Mouse (Mus musculus): Measurements from ENCODE around the gene Retreg2. TPM values are rescaled to one million over a fixed set of nuclear protein-coding genes. Genes with fewer than 3 reads are reported as not detected.

Gene Retreg2
- polyA plus RNA-seq, 1 experiment = 10.9 TPM

DNA sequence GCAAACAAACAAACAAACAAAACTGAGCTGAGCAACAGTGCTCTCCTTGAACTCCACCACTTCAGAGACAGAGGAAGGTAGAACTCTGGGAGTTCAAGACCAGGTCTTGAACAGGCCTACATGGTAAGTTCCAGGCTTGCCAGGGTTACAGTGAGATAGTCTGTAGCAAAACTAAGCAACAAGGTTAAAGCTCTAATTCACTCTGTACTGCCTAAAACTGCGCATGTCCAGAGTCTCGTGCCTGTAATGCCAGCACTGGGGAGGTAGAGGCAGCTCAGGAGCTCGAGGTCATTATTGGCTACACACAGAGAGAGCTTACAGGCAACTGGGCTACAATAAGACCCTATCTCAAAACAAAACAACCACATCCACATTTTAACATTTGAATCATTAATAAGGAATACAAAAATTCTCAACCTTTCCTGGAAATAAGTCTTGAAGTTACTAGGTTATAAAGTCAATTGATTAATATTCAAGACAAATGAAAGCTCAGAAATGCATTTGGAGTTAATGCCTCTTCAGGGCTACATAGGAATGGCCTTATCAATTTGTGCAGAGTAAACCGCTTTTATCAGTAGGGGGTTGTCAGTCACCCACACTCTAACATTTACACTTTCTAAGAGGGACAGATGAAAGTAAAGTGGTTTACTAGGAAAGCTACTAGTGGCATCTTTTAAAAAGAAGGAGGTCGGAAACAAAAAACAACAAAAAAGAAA, 17.1 kb downstream of the Retreg2 start:
- H3K27me3 ChIP-seq (ENCODE audit: control insufficient read depth) = no peaks in the 10 kb centered on the region
- H3K36me3 ChIP-seq (ENCODE audit: control insufficient read depth) = peaks cover 3% of the 10 kb centered on the region; the same call in 1 of the 2 replicates
- H3K4me3 ChIP-seq (replicated peaks) = peak overlapping the region; percentile 26
- H3K9me3 ChIP-seq (ENCODE audit: control insufficient read depth, low read length) = peaks cover 6% of the 10 kb centered on the region; the same call in 1 of the 2 replicates
- peaks cover 62% of the 10 kb centered on the region for H3K4me1 ChIP-seq (ENCODE audit: control insufficient read depth)
- TF ChIP-seq TAL1 (IDR thresholded peaks at IDR 0.05; ENCODE audit: low read length) = no peak
- TF ChIP-seq GATA1 (IDR thresholded peaks at IDR 0.05; ENCODE audit: low read length) = peak; percentile 56

DNA sequence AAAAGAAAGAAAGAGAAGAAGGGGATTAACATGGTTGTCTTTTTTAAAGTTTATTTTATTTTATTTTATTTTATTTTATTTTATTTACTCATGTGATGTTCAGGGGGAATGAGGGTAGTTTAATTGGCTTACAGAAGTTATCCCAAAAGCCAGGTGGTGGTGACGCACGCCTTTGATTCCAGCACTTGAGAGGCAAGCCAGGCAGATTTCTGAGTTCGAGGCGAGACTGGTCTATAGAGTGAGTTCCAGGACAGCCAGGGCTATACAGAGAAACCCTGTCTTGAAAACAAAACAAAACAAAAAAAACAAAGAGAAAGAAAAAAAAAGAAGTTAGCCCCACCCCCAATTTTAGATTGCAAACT, 17.7 kb downstream of the Retreg2 start:
- no peak overlapping the region for H3K4me3 ChIP-seq (replicated peaks)
- peaks cover 3% of the 10 kb centered on the region; the same call in 1 of the 2 replicates for H3K36me3 ChIP-seq (ENCODE audit: control insufficient read depth)
- TF ChIP-seq GATA1 (IDR thresholded peaks at IDR 0.05; ENCODE audit: low read length) (no peak), TAL1 (IDR thresholded peaks at IDR 0.05; ENCODE audit: low read length) (no peak)
- H3K9me3 ChIP-seq (ENCODE audit: control insufficient read depth, low read length) = peaks cover 6% of the 10 kb centered on the region; the same call in 1 of the 2 replicates
- no peaks in the 10 kb centered on the region for H3K27me3 ChIP-seq (ENCODE audit: control insufficient read depth)
- H3K4me1 ChIP-seq (ENCODE audit: control insufficient read depth) = peaks cover 56% of the 10 kb centered on the region

DNA sequence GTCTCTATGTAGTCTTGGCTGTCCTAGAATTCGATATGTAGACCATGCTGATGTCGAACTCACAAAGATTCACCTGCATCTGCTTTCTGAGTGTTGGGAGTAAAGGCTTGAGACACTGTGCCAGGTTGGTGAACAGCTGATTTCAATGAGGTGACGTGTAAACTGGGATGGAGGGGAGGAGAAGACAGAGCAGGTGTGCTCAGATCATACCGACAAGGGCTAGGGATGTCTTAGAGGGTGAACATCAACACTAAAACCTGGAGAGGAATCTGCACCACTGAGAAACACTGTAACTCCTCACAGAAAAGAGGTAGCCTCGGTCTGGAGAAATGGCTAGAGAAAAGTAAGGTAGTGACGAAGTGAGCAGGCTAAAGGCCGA, 25.5 kb downstream of the Retreg2 start:
- Histone ChIP-seq H3K36me3 (ENCODE audit: control insufficient read depth) (peaks cover 42% of the 10 kb centered on the region), H3K9me3 (ENCODE audit: control insufficient read depth, low read length) (peaks cover 5% of the 10 kb centered on the region; the same call in 1 of the 2 replicates), H3K27me3 (ENCODE audit: control insufficient read depth) (no peaks in the 10 kb centered on the region), H3K4me1 (ENCODE audit: control insufficient read depth) (peaks cover 63% of the 10 kb centered on the region), H3K4me3 (replicated peaks) (peak overlapping the region; percentile 86)
- TF ChIP-seq TAL1 (IDR thresholded peaks at IDR 0.05; ENCODE audit: low read length) (no peak), GATA1 (IDR thresholded peaks at IDR 0.05; ENCODE audit: low read length) (no peak)

DNA sequence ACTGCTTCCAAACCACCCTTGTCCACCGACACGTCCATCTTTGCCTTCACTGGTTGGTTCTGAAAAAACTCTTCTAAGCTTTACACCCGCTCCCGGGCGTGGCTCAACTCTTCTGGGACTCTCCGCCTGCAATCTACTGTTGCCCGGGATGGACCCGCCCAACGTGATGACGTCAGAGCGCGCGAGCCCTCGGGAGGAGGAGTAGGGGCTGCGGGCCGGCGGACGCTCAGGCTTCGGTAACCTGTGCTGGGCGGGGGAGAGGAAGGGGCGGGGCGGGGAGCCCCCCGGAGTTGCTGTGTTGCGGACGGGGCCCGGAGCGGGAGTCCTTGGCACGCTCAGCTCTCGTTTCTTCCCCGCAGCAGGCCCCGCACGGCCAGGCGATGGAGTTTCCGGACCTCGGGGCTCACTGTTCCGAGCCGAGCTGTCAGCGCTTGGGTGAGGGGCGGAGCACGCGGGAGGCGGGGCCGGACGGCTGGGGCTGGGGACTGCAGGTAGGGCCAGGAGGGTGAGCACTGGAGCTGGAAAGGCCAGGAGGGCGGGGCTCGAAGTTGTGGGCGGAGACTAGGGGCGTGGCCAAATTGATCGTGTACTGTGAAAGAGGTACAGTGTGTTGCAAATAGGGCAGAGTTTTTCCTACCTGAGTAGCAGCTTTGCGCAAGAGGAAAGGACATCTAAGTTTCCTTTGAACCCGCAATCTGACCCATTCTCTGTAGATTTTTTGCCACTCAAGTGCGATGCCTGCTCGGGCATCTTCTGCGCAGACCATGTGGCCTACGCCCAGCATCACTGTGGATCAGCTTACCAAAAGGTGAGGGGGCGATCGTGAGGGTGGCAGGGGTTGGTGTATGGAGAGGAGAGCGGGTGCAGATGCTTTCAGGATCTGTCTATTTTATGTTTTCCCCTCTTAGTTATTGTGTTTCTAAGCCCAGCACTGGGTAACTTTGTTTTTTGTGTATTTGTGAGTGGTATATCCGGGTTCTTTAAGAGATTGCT, 26.2 kb downstream of the Retreg2 start, which contains the start of gene Zfand2b:
Gene Zfand2b (plus strand): TSS at position 175 of the 993 bp plus-strand sequence.
- Histone ChIP-seq H3K36me3 (ENCODE audit: control insufficient read depth) (peaks cover 49% of the 10 kb centered on the region), H3K27me3 (ENCODE audit: control insufficient read depth) (no peaks in the 10 kb centered on the region), H3K4me1 (ENCODE audit: control insufficient read depth) (peaks cover 69% of the 10 kb centered on the region), H3K4me3 (replicated peaks) (peak within 1 kb of the TSS; percentile 86), H3K9me3 (ENCODE audit: control insufficient read depth, low read length) (no peaks in the 10 kb centered on the region)
- TF ChIP-seq TAL1 (IDR thresholded peaks at IDR 0.05; ENCODE audit: low read length) (no peak), GATA1 (IDR thresholded peaks at IDR 0.05; ENCODE audit: low read length) (no peak)

DNA sequence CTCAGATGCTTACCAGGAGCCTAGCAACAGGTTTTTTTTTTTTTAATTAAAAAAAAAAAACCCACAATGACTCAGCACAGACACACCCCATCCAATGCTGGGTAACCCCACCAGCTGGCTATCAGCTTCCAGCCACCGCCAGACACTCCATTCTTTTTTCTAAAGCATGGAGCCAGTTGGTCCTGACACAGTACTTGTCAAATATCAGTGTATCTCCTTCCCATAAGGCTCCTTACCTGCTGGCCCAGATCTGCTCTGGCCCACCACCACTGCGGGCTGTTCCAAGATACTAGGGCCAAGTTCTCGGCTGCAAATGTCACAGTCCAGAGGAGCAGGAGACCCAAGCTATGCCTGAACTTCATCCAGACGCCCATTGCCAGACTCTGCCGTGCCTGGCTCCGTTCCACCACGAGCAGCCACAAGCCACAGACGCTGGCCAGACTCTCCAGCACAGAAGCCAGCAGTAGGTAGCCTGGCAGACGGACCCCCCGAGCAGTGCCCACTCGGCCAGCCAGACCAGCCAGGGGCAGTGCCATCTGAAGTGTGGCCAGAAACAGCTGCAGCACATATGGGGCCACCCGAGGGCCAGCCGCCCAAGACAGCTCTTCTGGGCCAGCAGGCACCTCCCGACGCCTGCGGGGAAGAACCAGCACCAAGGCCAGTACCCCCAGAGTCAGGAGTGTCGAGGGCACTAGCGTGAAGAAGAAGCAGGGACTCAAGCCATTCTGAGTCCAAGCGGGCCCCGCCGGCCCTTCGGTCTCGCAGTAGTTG, 36.9 kb downstream of the Retreg2 start:
- H3K9me3 ChIP-seq (ENCODE audit: control insufficient read depth, low read length) = peaks cover 7% of the 10 kb centered on the region
- TF ChIP-seq TAL1 (IDR thresholded peaks at IDR 0.05; ENCODE audit: low read length) = peak; percentile 50; the same call in 2 of the 3 replicates
- peak; percentile 30; the same call in 1 of the 2 replicates for TF ChIP-seq GATA1 (IDR thresholded peaks at IDR 0.05; ENCODE audit: low read length)
- peaks cover 89% of the 10 kb centered on the region for H3K36me3 ChIP-seq (ENCODE audit: control insufficient read depth)
- H3K27me3 ChIP-seq (ENCODE audit: control insufficient read depth) = no peaks in the 10 kb centered on the region; the same call in 1 of the 2 replicates
- H3K4me3 ChIP-seq (replicated peaks) = peak overlapping the region; percentile 87
- H3K4me1 ChIP-seq (ENCODE audit: control insufficient read depth) = peaks cover 68% of the 10 kb centered on the region

DNA sequence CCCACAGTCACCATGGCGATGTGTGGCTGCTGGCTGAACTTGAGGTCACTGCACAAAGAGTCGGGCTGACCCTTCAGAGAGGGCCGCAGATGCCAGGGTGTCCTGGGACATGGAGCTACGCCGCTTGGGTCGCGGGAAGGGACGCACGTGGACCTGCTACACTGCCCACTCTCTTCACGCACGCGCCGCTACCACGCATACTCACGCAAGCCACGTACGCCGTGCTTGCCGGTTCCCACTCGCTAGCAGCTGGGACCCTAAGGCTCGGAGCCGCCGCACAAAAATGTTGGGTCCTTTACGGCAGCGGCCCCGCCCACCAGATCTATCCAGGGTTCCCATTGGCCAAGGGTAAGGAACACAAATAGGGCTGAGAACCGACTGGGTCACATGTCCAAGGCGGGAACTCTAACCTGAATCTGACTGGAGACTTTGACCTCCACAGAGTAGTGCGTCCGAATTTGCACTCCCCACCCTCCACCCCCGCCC, 37.6 kb downstream of the Retreg2 start, which contains the start of gene Abcb6:
Gene Abcb6 (minus strand): TSS at position 288 of the 486 bp plus-strand sequence.
- peaks cover 7% of the 10 kb centered on the region for H3K9me3 ChIP-seq (ENCODE audit: control insufficient read depth, low read length)
- H3K4me1 ChIP-seq (ENCODE audit: control insufficient read depth) = peaks cover 70% of the 10 kb centered on the region
- peaks cover 89% of the 10 kb centered on the region for H3K36me3 ChIP-seq (ENCODE audit: control insufficient read depth)
- H3K4me3 ChIP-seq (replicated peaks) = peak within 1 kb of the TSS; percentile 87
- no peak for TF ChIP-seq TAL1 (IDR thresholded peaks at IDR 0.05; ENCODE audit: low read length)
- no peak for TF ChIP-seq GATA1 (IDR thresholded peaks at IDR 0.05; ENCODE audit: low read length)
- H3K27me3 ChIP-seq (ENCODE audit: control insufficient read depth) = no peaks in the 10 kb centered on the region; the same call in 1 of the 2 replicates

DNA sequence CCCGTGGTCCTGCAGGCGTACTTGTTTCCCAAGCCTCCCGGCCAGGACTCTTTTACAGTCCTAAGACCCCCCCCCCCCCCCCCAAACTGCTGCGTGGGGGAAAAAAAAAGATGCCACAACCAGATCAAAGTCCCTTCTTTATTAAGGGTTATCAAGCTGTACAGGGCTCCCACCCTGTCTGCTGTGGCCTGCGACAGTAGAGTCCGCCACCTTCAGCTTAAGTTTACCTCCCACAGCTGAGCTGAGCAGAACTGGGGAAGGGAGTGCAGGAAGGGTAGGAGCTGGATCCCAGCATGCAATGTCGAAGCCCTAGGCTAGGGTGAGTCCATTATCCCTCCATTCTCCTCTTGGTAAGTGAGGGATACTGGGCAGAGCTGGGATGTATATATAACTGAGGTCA, 38.2 kb downstream of the Retreg2 start:
- Histone ChIP-seq H3K4me3 (replicated peaks) (peak overlapping the region; percentile 87), H3K9me3 (ENCODE audit: control insufficient read depth, low read length) (peaks cover 7% of the 10 kb centered on the region), H3K4me1 (ENCODE audit: control insufficient read depth) (peaks cover 65% of the 10 kb centered on the region), H3K36me3 (ENCODE audit: control insufficient read depth) (peaks cover 89% of the 10 kb centered on the region), H3K27me3 (ENCODE audit: control insufficient read depth) (no peaks in the 10 kb centered on the region; the same call in 1 of the 2 replicates)
- TF ChIP-seq GATA1 (IDR thresholded peaks at IDR 0.05; ENCODE audit: low read length) (no peak), TAL1 (IDR thresholded peaks at IDR 0.05; ENCODE audit: low read length) (no peak)

DNA sequence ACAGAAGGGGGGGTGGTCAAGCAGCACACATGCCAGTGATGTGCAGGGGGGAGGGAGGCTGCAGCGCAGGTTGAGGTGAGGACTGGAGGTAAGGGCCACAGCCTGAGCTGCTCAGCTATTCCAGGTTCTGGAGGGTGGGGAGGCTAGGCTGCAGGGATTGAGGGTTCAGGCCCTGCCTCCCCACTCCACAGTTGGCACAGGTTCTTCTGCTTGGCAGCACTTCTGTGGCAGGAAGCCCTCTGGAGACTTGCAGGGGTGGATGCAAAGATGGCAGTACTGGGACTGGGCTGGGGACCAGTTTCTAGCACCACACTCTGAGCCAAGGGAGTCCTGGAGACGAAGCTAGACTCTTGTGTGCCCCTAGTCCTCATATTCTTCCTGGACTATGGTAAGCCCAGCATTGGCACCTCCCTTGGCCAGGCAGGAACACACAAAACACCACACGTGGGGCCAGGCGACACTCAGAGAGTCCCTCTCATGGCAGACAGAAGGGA, 38.8 kb downstream of the Retreg2 start:
- TF ChIP-seq TAL1 (IDR thresholded peaks at IDR 0.05; ENCODE audit: low read length) = no peak
- no peak for TF ChIP-seq GATA1 (IDR thresholded peaks at IDR 0.05; ENCODE audit: low read length)
- H3K4me3 ChIP-seq (replicated peaks) = peak overlapping the region; percentile 87
- H3K9me3 ChIP-seq (ENCODE audit: control insufficient read depth, low read length) = peaks cover 7% of the 10 kb centered on the region
- peaks cover 89% of the 10 kb centered on the region for H3K36me3 ChIP-seq (ENCODE audit: control insufficient read depth)
- peaks cover 60% of the 10 kb centered on the region for H3K4me1 ChIP-seq (ENCODE audit: control insufficient read depth)
- H3K27me3 ChIP-seq (ENCODE audit: control insufficient read depth) = no peaks in the 10 kb centered on the region; the same call in 1 of the 2 replicates
